In genomic region chr3:87748431-87748830, GRCm38 (mm10) we compare ENCODE assay signal across 11 mouse cellular contexts. TPM values are rescaled to one million over a fixed set of nuclear protein-coding genes. Genes with fewer than 3 reads are reported as not detected.
DNase-seq lines count a peak whose midpoint lies in the region; ATAC-seq lines count a peak whose summit lies in the region.
"Had no signal": no experiment of that assay in that cellular context is flagged by ENCODE, and none has a peak within 500 bp of the region (broad histone marks: within the 10 kb centered on the region; RNA-seq: fewer than 3 reads in every experiment).

TSS of gene Lrrc71 (minus strand) at chr3:87748625.

- H3K9ac ChIP-seq in hindbrain, embryonic 15.5 days: no peak within 1 kb of the TSS
- no peak within 1 kb of the TSS for H3K9ac ChIP-seq in hindbrain, embryonic 11.5 days (ENCODE audit: low read depth, low read length)
- no peak within 1 kb of the TSS for H3K9ac ChIP-seq in intestine, embryonic 16.5 days (ENCODE audit: low read depth, low read length)
- H3K9ac ChIP-seq: embryonic facial prominence, embryonic 13.5 days; liver, postnatal 0 days had no signal

- WGBS in hindbrain, embryonic 15.5 days: 44% methylated on average over 13 of the region's 13 CpGs
- WGBS in hindbrain, embryonic 11.5 days: 54% methylated on average over 13 of the region's 13 CpGs
- 37% methylated on average over 13 of the region's 13 CpGs for WGBS in intestine, embryonic 16.5 days

- H3K36me3 ChIP-seq in hindbrain, embryonic 15.5 days: no peaks in the 10 kb centered on the region
- H3K36me3 ChIP-seq in hindbrain, embryonic 11.5 days (ENCODE audit: control insufficient read depth, insufficient read depth, low read length): no peaks in the 10 kb centered on the region
- peaks cover 12% of the 10 kb centered on the region; the same call in 1 of the 2 replicates for H3K36me3 ChIP-seq in intestine, embryonic 16.5 days (ENCODE audit: control insufficient read depth, insufficient read depth, low read length)

- ATAC-seq in hindbrain, embryonic 15.5 days (ENCODE audit: low FRiP score, low read depth): peak; percentile 25; the same call in 1 of the 2 replicates
- no peak for ATAC-seq in hindbrain, embryonic 11.5 days (ENCODE audit: low FRiP score)
- peak; percentile 49 for ATAC-seq in intestine, embryonic 16.5 days
- no peak for ATAC-seq in frontal cortex, adult (ENCODE audit: low TSS enrichment)

- H3K9me3 ChIP-seq in hindbrain, embryonic 15.5 days: no peaks in the 10 kb centered on the region
- no peaks in the 10 kb centered on the region for H3K9me3 ChIP-seq in hindbrain, embryonic 11.5 days (ENCODE audit: control insufficient read depth, low read length)
- no peaks in the 10 kb centered on the region for H3K9me3 ChIP-seq in intestine, embryonic 16.5 days (ENCODE audit: control insufficient read depth, low read length)
- H3K9me3 ChIP-seq: embryonic facial prominence, embryonic 13.5 days had no signal

- H3K4me2 ChIP-seq in hindbrain, embryonic 15.5 days: no peak within 1 kb of the TSS
- no peak within 1 kb of the TSS for H3K4me2 ChIP-seq in hindbrain, embryonic 11.5 days (replicated peaks; ENCODE audit: low read depth, low read length)
- no peak within 1 kb of the TSS for H3K4me2 ChIP-seq in intestine, embryonic 16.5 days (ENCODE audit: low read depth, low read length)
- H3K4me2 ChIP-seq: embryonic facial prominence, embryonic 13.5 days had no signal

- no peak within 1 kb of the TSS for H3K4me3 ChIP-seq in hindbrain, embryonic 15.5 days
- no peak within 1 kb of the TSS for H3K4me3 ChIP-seq in hindbrain, embryonic 11.5 days (ENCODE audit: low read depth, low read length)
- no peak within 1 kb of the TSS for H3K4me3 ChIP-seq in intestine, embryonic 16.5 days (ENCODE audit: low read length)
- H3K4me3 ChIP-seq: embryonic facial prominence, embryonic 13.5 days had no signal

- H3K4me1 ChIP-seq in hindbrain, embryonic 15.5 days (replicated peaks): peaks cover 11% of the 10 kb centered on the region
- no peaks in the 10 kb centered on the region for H3K4me1 ChIP-seq in hindbrain, embryonic 11.5 days (replicated peaks; ENCODE audit: control insufficient read depth, insufficient read depth, low read length)
- peaks cover 16% of the 10 kb centered on the region for H3K4me1 ChIP-seq in intestine, embryonic 16.5 days (ENCODE audit: control insufficient read depth, insufficient read depth, low read length)

- H3K27ac ChIP-seq in hindbrain, embryonic 15.5 days (replicated peaks): no peak within 1 kb of the TSS
- H3K27ac ChIP-seq in hindbrain, embryonic 11.5 days (ENCODE audit: low read depth, low read length): no peak within 1 kb of the TSS
- H3K27ac ChIP-seq in intestine, embryonic 16.5 days (ENCODE audit: low read length): no peak within 1 kb of the TSS
- H3K27ac ChIP-seq: embryonic facial prominence, embryonic 13.5 days had no signal

- no peak for DNase-seq in hindbrain, embryonic 11.5 days (ENCODE audit: low spot score)
- DNase-seq in MN1 (ENCODE audit: low spot score): peak; percentile 83
- DNase-seq in kidney, postnatal 4 days: peak; percentile 55 to 76
- DNase-seq in gastrocnemius, postnatal 25 days: no peak
- DNase-seq in yolk sac, embryonic 10.5 days (ENCODE audit: low spot score): no peak
- DNase-seq: cerebellum, adult 11 months had no signal

- H3K27me3 ChIP-seq in hindbrain, embryonic 15.5 days: no peaks in the 10 kb centered on the region
- H3K27me3 ChIP-seq in hindbrain, embryonic 11.5 days (ENCODE audit: control insufficient read depth, insufficient read depth, low read length): no peaks in the 10 kb centered on the region
- H3K27me3 ChIP-seq in intestine, embryonic 16.5 days (replicated peaks; ENCODE audit: control insufficient read depth, insufficient read depth, low read length): 0 out of 2 replicates have a peak, but pooled peaks cover 4% of the 10 kb centered on the region
- H3K27me3 ChIP-seq: embryonic facial prominence, embryonic 13.5 days had no signal

RNA-seq across cellular contexts. Expression of gene Lrrc71, which starts in this region (rescaled TPM):
- 0.39 and 0.49 TPM in 2 replicates for polyA plus RNA-seq in hindbrain, embryonic 15.5 days (2015; fragmentation: Nextera tagmentation; extraction: Ambion mirVana)
- 0.40 and 0.83 TPM in 2 replicates for polyA plus RNA-seq in hindbrain, embryonic 11.5 days (2014; fragmentation: Nextera tagmentation; extraction: Ambion mirVana)
- polyA plus RNA-seq in intestine, embryonic 16.5 days (2015; fragmentation: Nextera tagmentation; extraction: Ambion mirVana): 0.39 and 0.58 TPM in 2 replicates
- under 1 TPM in 1 of 2 experiments, not detected in 1; 0.35 TPM for total RNA-seq in gastrocnemius, postnatal 25 days (2021)

Comparison
In these comparisons a context has a peak if more than half of its experiments do, and no peak if none do; other contexts are left out.
1. Peak in ATAC-seq in hindbrain, embryonic 15.5 days; RNA of the gene not detected or under 1 TPM.
2. Peak in ATAC-seq in intestine, embryonic 16.5 days; RNA of the gene not detected or under 1 TPM.
3. DNase-seq: peak in MN1 (single experiment) and kidney, postnatal 4 days (2 of 2); none in hindbrain, embryonic 11.5 days (single experiment), gastrocnemius, postnatal 25 days (single experiment) and yolk sac, embryonic 10.5 days (single experiment).